Mouse (Mus musculus): ENCODE data around the gene Smdt1. TPM values are rescaled to one million over a fixed set of nuclear protein-coding genes. Genes with fewer than 3 reads are reported as not detected.
A peak's percentile ranks its signal among the peaks of the same experiment; 100 is the strongest.

The Smdt1 gene
- polyA plus RNA-seq (2012; rRNA removed), result 189 and 202 TPM in 2 replicates

- Histone ChIP-seq H3K4me1 (ENCODE audit: control insufficient read depth, insufficient read depth, low read length) (peaks cover 6% of the 10 kb centered on the region), H3K4me3 (replicated peaks; ENCODE audit: extremely low read depth, low read depth, low read length) (peak within 1 kb of the TSS; percentile 90)
- WGBS, result under 1% methylated on average over 41 of the region's 41 CpGs
- TF ChIP-seq POLR2A (IDR thresholded peaks at IDR 0.05; ENCODE audit: borderline replicate concordance, extremely low read depth, low read depth, low read length) (peak; percentile 10; the same call in 1 of the 2 replicates), CTCF (IDR thresholded peaks at IDR 0.05; ENCODE audit: insufficient read depth, low read length) (no peak)
- DNase-seq, result peak; percentile 97
Measured at GRCm38 (mm10) chr15:82338593-82339112, at the start of gene Smdt1, which contains the start of the genes Naga and Pheta2. Smdt1 (plus strand) TSS chr15:82338959. Naga (minus strand) TSS chr15:82338925. Pheta2 (plus strand) TSS chr15:82338942.

GRCm38 (mm10) chr15:82290252-82290651 is 48.5 kb upstream of the Smdt1 start:
- 81% methylated on average over 7 of the region's 7 CpGs for WGBS
- DNase-seq, result no peak
- TF ChIP-seq CTCF (IDR thresholded peaks at IDR 0.05; ENCODE audit: insufficient read depth, low read length), result no peak
- TF ChIP-seq POLR2A (IDR thresholded peaks at IDR 0.05; ENCODE audit: borderline replicate concordance, extremely low read depth, low read depth, low read length), result no peak

GRCm38 (mm10) chr15:82292851-82293250 is 45.9 kb upstream of the Smdt1 start:
- Histone ChIP-seq H3K4me1 (ENCODE audit: control insufficient read depth, insufficient read depth, low read length) (no peaks in the 10 kb centered on the region), H3K4me3 (replicated peaks; ENCODE audit: extremely low read depth, low read depth, low read length) (no peak overlapping the region)
- 32% methylated on average over 5 of the region's 5 CpGs for WGBS
- no peak for TF ChIP-seq CTCF (IDR thresholded peaks at IDR 0.05; ENCODE audit: insufficient read depth, low read length)
- no peak for TF ChIP-seq POLR2A (IDR thresholded peaks at IDR 0.05; ENCODE audit: borderline replicate concordance, extremely low read depth, low read depth, low read length)
- DNase-seq, result no peak

More at GRCm38 (mm10) chr15:82290252-82290651, 48.5 kb upstream of the Smdt1 start:
- H3K4me1 ChIP-seq (ENCODE audit: control insufficient read depth, insufficient read depth, low read length), result no peaks in the 10 kb centered on the region
- no peak overlapping the region for H3K4me3 ChIP-seq (replicated peaks; ENCODE audit: extremely low read depth, low read depth, low read length)

GRCm38 (mm10) chr15:82293271-82293711 is 45.5 kb upstream of the Smdt1 start:
- DNase-seq, result no peak
- 15% methylated on average over 7 of the region's 7 CpGs for WGBS
- TF ChIP-seq CTCF (IDR thresholded peaks at IDR 0.05; ENCODE audit: insufficient read depth, low read length) (no peak), POLR2A (IDR thresholded peaks at IDR 0.05; ENCODE audit: borderline replicate concordance, extremely low read depth, low read depth, low read length) (no peak)

GRCm38 (mm10) chr15:82294059-82294458 is 44.7 kb upstream of the Smdt1 start:
- H3K4me1 ChIP-seq (ENCODE audit: control insufficient read depth, insufficient read depth, low read length), result no peaks in the 10 kb centered on the region
- WGBS, result 30% methylated on average over 8 of the region's 8 CpGs
- no peak for DNase-seq
- TF ChIP-seq CTCF (IDR thresholded peaks at IDR 0.05; ENCODE audit: insufficient read depth, low read length), result no peak
- TF ChIP-seq POLR2A (IDR thresholded peaks at IDR 0.05; ENCODE audit: borderline replicate concordance, extremely low read depth, low read depth, low read length), result no peak
- H3K4me3 ChIP-seq (replicated peaks; ENCODE audit: extremely low read depth, low read depth, low read length), result no peak overlapping the region

More at GRCm38 (mm10) chr15:82293271-82293711, 45.5 kb upstream of the Smdt1 start:
- no peak overlapping the region for H3K4me3 ChIP-seq (replicated peaks; ENCODE audit: extremely low read depth, low read depth, low read length)
- H3K4me1 ChIP-seq (ENCODE audit: control insufficient read depth, insufficient read depth, low read length), result no peaks in the 10 kb centered on the region

GRCm38 (mm10) chr15:82298764-82299561 is 39.8 kb upstream of the Smdt1 start, which contains the start of gene Wbp2nl:
Wbp2nl (plus strand) TSS chr15:82298954.
- no peak for DNase-seq
- no peak for TF ChIP-seq CTCF (IDR thresholded peaks at IDR 0.05; ENCODE audit: insufficient read depth, low read length)
- no peak for TF ChIP-seq POLR2A (IDR thresholded peaks at IDR 0.05; ENCODE audit: borderline replicate concordance, extremely low read depth, low read depth, low read length)
- WGBS, result 59% methylated on average over 39 of the region's 39 CpGs
- Histone ChIP-seq H3K4me3 (replicated peaks; ENCODE audit: extremely low read depth, low read depth, low read length) (no peak within 1 kb of the TSS), H3K4me1 (ENCODE audit: control insufficient read depth, insufficient read depth, low read length) (no peaks in the 10 kb centered on the region)

- Histone ChIP-seq H3K4me3 (replicated peaks; ENCODE audit: extremely low read depth, low read depth, low read length) (no peak overlapping the region), H3K4me1 (ENCODE audit: control insufficient read depth, insufficient read depth, low read length) (no peaks in the 10 kb centered on the region)
- 60% methylated on average over 3 of the region's 3 CpGs for WGBS
- TF ChIP-seq CTCF (IDR thresholded peaks at IDR 0.05; ENCODE audit: insufficient read depth, low read length) (no peak), POLR2A (IDR thresholded peaks at IDR 0.05; ENCODE audit: borderline replicate concordance, extremely low read depth, low read depth, low read length) (no peak)
- DNase-seq, result no peak
Measured at GRCm38 (mm10) chr15:82307107-82307506, 31.7 kb upstream of the Smdt1 start.

- TF ChIP-seq CTCF (IDR thresholded peaks at IDR 0.05; ENCODE audit: insufficient read depth, low read length), result no peak
- no peak for TF ChIP-seq POLR2A (IDR thresholded peaks at IDR 0.05; ENCODE audit: borderline replicate concordance, extremely low read depth, low read depth, low read length)
- no peak for DNase-seq
- WGBS, result 67% methylated on average over 3 of the region's 3 CpGs
- no peaks in the 10 kb centered on the region for H3K4me1 ChIP-seq (ENCODE audit: control insufficient read depth, insufficient read depth, low read length)
- no peak overlapping the region for H3K4me3 ChIP-seq (replicated peaks; ENCODE audit: extremely low read depth, low read depth, low read length)
Measured at GRCm38 (mm10) chr15:82308416-82308815, 30.3 kb upstream of the Smdt1 start.

GRCm38 (mm10) chr15:82317839-82318238 is 20.9 kb upstream of the Smdt1 start:
- WGBS, result 63% methylated on average over 6 of the region's 6 CpGs
- DNase-seq, result no peak

More at GRCm38 (mm10) chr15:82317839-82318238, 20.9 kb upstream of the Smdt1 start:
- Histone ChIP-seq H3K4me3 (replicated peaks; ENCODE audit: extremely low read depth, low read depth, low read length) (no peak overlapping the region), H3K4me1 (ENCODE audit: control insufficient read depth, insufficient read depth, low read length) (no peaks in the 10 kb centered on the region)
- TF ChIP-seq POLR2A (IDR thresholded peaks at IDR 0.05; ENCODE audit: borderline replicate concordance, extremely low read depth, low read depth, low read length), result no peak
- no peak for TF ChIP-seq CTCF (IDR thresholded peaks at IDR 0.05; ENCODE audit: insufficient read depth, low read length)
